ENCODE assay signal across 22 mouse cellular contexts in the genomic region with DNA sequence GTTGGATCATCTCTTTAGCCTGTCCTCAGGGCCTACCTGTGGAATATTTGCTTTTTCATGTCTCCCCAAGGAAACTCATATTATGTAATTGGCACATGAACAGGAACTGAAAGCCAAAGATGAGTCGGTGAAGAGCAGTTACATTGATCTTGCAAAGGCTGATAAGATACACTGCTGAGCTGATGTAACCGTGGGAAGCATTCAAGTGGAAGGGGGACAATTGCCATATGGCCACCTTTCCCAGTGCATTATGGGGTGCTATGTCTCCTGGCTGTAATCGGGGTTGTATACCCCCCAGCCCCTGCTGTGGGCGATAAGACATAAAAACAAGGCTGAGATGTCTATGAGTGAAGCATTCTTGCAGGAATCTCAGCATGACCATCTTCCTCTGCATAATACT.
DNase-seq lines count a peak whose midpoint lies in the region; ATAC-seq and TF ChIP-seq lines count a peak whose summit lies in the region.
"Had no signal": no experiment of that assay in that cellular context is flagged by ENCODE, and none has a peak within 500 bp of the region (broad histone marks: within the 10 kb centered on the region; RNA-seq: fewer than 3 reads in every experiment).

No protein-coding gene starts in this region.

- DNase-seq in layer of hippocampus, adult 2 months (ENCODE audit: low spot score in 2 of 2) = no peak
- no peak for DNase-seq in layer of hippocampus, postnatal 14 days (ENCODE audit: low spot score in 2 of 2)
- DNase-seq in gastrocnemius, postnatal 25 days = no peak
- no peak for DNase-seq in lung, postnatal 0 days (ENCODE audit: low spot score)
- DNase-seq: adrenal gland, adult 2 months; adrenal gland, postnatal 14 days; cerebellum, adult 11-12 months; cerebellum, adult 8-10 months; cerebellum, postnatal 10 days; cerebellum, postnatal 36 days; gastrocnemius, postnatal 36 days; heart, adult 11 months had no signal

- no peaks in the 10 kb centered on the region for H3K9me3 ChIP-seq in lung, postnatal 0 days (ENCODE audit: low read length)
- H3K9me3 ChIP-seq: embryonic facial prominence, embryonic 12.5 days; embryonic facial prominence, embryonic 15.5 days; forebrain, embryonic 15.5 days; hindbrain, embryonic 13.5 days had no signal

- H3K27me3 ChIP-seq in lung, postnatal 0 days (replicated peaks; ENCODE audit: insufficient read depth, low read length) = no peaks in the 10 kb centered on the region
- H3K27me3 ChIP-seq: embryonic facial prominence, embryonic 12.5 days; embryonic facial prominence, embryonic 15.5 days; forebrain, embryonic 15.5 days; hindbrain, embryonic 13.5 days had no signal

- no peak overlapping the region for H3K9ac ChIP-seq in lung, postnatal 0 days (replicated peaks; ENCODE audit: low read depth)
- H3K9ac ChIP-seq: embryonic facial prominence, embryonic 12.5 days; embryonic facial prominence, embryonic 15.5 days; forebrain, embryonic 15.5 days; hindbrain, embryonic 13.5 days had no signal

- H3K4me1 ChIP-seq in lung, postnatal 0 days (ENCODE audit: insufficient read depth, low read depth, low read length) = no peaks in the 10 kb centered on the region
- H3K4me1 ChIP-seq: embryonic facial prominence, embryonic 12.5 days; embryonic facial prominence, embryonic 15.5 days; forebrain, embryonic 15.5 days had no signal

- no peak overlapping the region for H3K4me2 ChIP-seq in lung, postnatal 0 days (replicated peaks; ENCODE audit: low read depth, low read length)
- H3K4me2 ChIP-seq: embryonic facial prominence, embryonic 12.5 days; embryonic facial prominence, embryonic 15.5 days; forebrain, embryonic 15.5 days; heart, embryonic 11.5 days; hindbrain, embryonic 13.5 days had no signal

- TF ChIP-seq EP300 in lung, postnatal 0 days (IDR thresholded peaks at IDR 0.05) = no peak

- no peak for TF ChIP-seq CTCF in layer of hippocampus, adult 2 months (conservative IDR thresholded peaks at IDR 0.05)
- TF ChIP-seq CTCF in lung, postnatal 0 days (IDR thresholded peaks at IDR 0.05) = no peak

- peak overlapping the region; percentile 60 for H3K27ac ChIP-seq in layer of hippocampus, adult 2 months
- H3K27ac ChIP-seq in lung, postnatal 0 days (ENCODE audit: low read length) = no peak overlapping the region
- H3K27ac ChIP-seq: embryonic facial prominence, embryonic 12.5 days; embryonic facial prominence, embryonic 15.5 days; forebrain, embryonic 15.5 days; hindbrain, embryonic 13.5 days; hindbrain, postnatal 0 days had no signal

- ATAC-seq in common myeloid progenitor, adult 5-6 weeks (replicated peaks; ENCODE audit: low read depth, poor library complexity, severe bottlenecking) = 0 out of 2 replicates have a peak, but pooled peaks have one; percentile 18
- ATAC-seq in megakaryocyte progenitor cell, adult 5-6 weeks (replicated peaks; ENCODE audit: poor library complexity) = peak; percentile 44; the same call in 1 of the 2 replicates
- ATAC-seq in lung, postnatal 0 days = no peak
- ATAC-seq: forebrain, embryonic 15.5 days; hindbrain, postnatal 0 days; inflammation-experienced regulatory T-cells, adult 6 months; intestine, embryonic 16.5 days had no signal

- 83% methylated on average over 4 of the region's 4 CpGs for WGBS in lung, postnatal 0 days

- no peak overlapping the region for H3K4me3 ChIP-seq in layer of hippocampus, adult 2 months
- no peak overlapping the region for H3K4me3 ChIP-seq in lung, postnatal 0 days (ENCODE audit: low read depth, low read length)
- H3K4me3 ChIP-seq: embryonic facial prominence, embryonic 12.5 days; embryonic facial prominence, embryonic 15.5 days; forebrain, embryonic 15.5 days; hindbrain, embryonic 13.5 days had no signal

- no peaks in the 10 kb centered on the region for H3K36me3 ChIP-seq in lung, postnatal 0 days (ENCODE audit: insufficient read depth, low read length)
- H3K36me3 ChIP-seq: embryonic facial prominence, embryonic 12.5 days; embryonic facial prominence, embryonic 15.5 days; forebrain, embryonic 15.5 days; hindbrain, embryonic 13.5 days had no signal
